Mouse (Mus musculus) spleen, adult 2 months (tissue): ENCODE data around the gene Htr5b. TPM values are rescaled to one million over a fixed set of nuclear protein-coding genes. Genes with fewer than 3 reads are reported as not detected.

Experiments used
- DNase-seq, 2 experiments: peaks; one replicate each; pipeline versions ENCODE4 v3.0.0 to v3.0.0-alpha.2; 2012 to 2021; ENCODE audit warnings: low spot score in 2 of 2, low read depth in 1 of 2
- H3K27ac ChIP-seq: fragments of 200-500 bp; 2 replicates; pipeline ENCODE4 v1.5.1; 2012; ENCODE audit warnings: low read length, inconsistent platforms; ENCODE audit not compliant: insufficient read depth
- H3K27me3 ChIP-seq: fragments of 200-500 bp; 2 replicates; pipeline ENCODE4 v1.6.1; 2012; ENCODE audit warnings: mild to moderate bottlenecking, moderate library complexity, low read length, inconsistent platforms; ENCODE audit not compliant: control insufficient read depth, insufficient read depth
- H3K36me3 ChIP-seq: fragments of 200-500 bp; 2 replicates; pipeline ENCODE4 v1.6.1; 2012; ENCODE audit warnings: mild to moderate bottlenecking, low read length, inconsistent platforms; ENCODE audit not compliant: control insufficient read depth, insufficient read depth
- H3K4me1 ChIP-seq: fragments of 200-500 bp; 2 replicates; pipeline ENCODE4 v1.6.1; 2011; ENCODE audit warnings: inconsistent platforms; ENCODE audit not compliant: control insufficient read depth, insufficient read depth, insufficient read length
- H3K4me3 ChIP-seq: fragments of 200-500 bp; 2 replicates; pipeline ENCODE4 v1.5.1; 2011; ENCODE audit warnings: mild to moderate bottlenecking, inconsistent platforms; ENCODE audit not compliant: insufficient read depth, insufficient read length; ENCODE audit errors: extremely low read depth
- CTCF ChIP-seq: fragments of 200-500 bp; IDR thresholded peaks from 2 replicates; pipeline ENCODE4 v1.5.1; 2011; ENCODE audit warnings: mild to moderate bottlenecking, inconsistent platforms; ENCODE audit not compliant: insufficient read depth, insufficient read length, insufficient replicate concordance; ENCODE audit errors: extremely low read depth
- POLR2A ChIP-seq: fragments of 200-500 bp; IDR thresholded peaks from 2 replicates; pipeline ENCODE4 v1.6.1; 2011; ENCODE audit warnings: low read depth, low read length, inconsistent platforms
- WGBS: fragments of 180-500 bp; shearing (Covaris S2); methylation state at CpG from one replicate; pipeline ENCODE4 v1.1.7; 2018; 5-methylcytosine and 5-hydroxymethylcytosine counted together
- polyA plus RNA-seq: library from polyadenylated mRNA; depleted of rRNA; stranded (reverse); fragments of >200 nt; gene quantifications from 2 replicates; pipeline ENCODE4 v1.2.3, GENCODE M21; 2012

Htr5b gene
- polyA plus RNA-seq, 1 experiment, result 0.07 TPM

GRCm38 (mm10) chr1:121490241-121490640 is 38.0 kb downstream of the Htr5b start:
- TF ChIP-seq CTCF (peak; percentile 14; the same call in 1 of the 2 replicates), POLR2A (no peak)
- Histone ChIP-seq H3K4me1 (no peaks in the 10 kb centered on the region), H3K27ac (no peak overlapping the region), H3K4me3 (no peak overlapping the region), H3K27me3 (no peaks in the 10 kb centered on the region), H3K36me3 (peaks cover 44% of the 10 kb centered on the region)
- no peak for DNase-seq
- WGBS, result 59% methylated on average over 5 of the region's 5 CpGs

GRCm38 (mm10) chr1:121486803-121487202 is 41.5 kb downstream of the Htr5b start:
- TF ChIP-seq POLR2A, result no peak
- TF ChIP-seq CTCF, result no peak
- H3K36me3 ChIP-seq, result peaks cover 28% of the 10 kb centered on the region
- WGBS, result 92% methylated on average over 6 of the region's 6 CpGs

GRCm38 (mm10) chr1:121483091-121483490 is 45.2 kb downstream of the Htr5b start:
- DNase-seq, result no peak
- Histone ChIP-seq H3K27ac (no peak overlapping the region), H3K4me1 (no peaks in the 10 kb centered on the region), H3K27me3 (no peaks in the 10 kb centered on the region), H3K36me3 (peaks cover 40% of the 10 kb centered on the region), H3K4me3 (no peak overlapping the region)
- no peak for TF ChIP-seq POLR2A
- TF ChIP-seq CTCF, result no peak
- WGBS, result 91% methylated on average over 4 of the region's 4 CpGs

More at GRCm38 (mm10) chr1:121486803-121487202, 41.5 kb downstream of the Htr5b start:
- no peak overlapping the region for H3K27ac ChIP-seq
- no peak overlapping the region for H3K4me3 ChIP-seq
- no peak for DNase-seq
- no peaks in the 10 kb centered on the region for H3K27me3 ChIP-seq
- no peaks in the 10 kb centered on the region for H3K4me1 ChIP-seq

DNA sequence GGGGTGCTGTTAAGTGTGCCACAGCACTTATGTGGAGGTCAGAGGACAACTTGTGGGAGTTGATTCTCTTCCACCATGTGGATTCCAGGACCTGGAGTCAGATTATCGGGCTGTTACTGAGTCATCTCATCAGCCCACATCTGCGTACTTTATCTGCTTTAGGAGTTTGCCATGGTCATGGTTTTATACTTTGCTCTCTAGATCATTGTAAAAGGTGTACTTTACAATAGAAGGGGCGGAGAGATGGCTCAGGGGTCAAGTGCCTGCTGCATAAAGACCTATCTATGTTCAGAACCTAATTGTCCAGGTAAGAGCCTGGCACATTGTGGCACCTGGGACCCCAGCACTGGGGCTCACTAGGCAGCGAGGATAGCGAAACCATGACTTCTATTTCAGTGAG is 48.9 kb downstream of the Htr5b start:
- DNase-seq, result no peak

GRCm38 (mm10) chr1:121478284-121478980 is 49.8 kb downstream of the Htr5b start:
- no peaks in the 10 kb centered on the region for H3K27me3 ChIP-seq
- H3K36me3 ChIP-seq, result peaks cover 45% of the 10 kb centered on the region
- TF ChIP-seq CTCF (no peak), POLR2A (no peak)
- no peak overlapping the region for H3K4me3 ChIP-seq
- 46% methylated on average over 12 of the region's 12 CpGs for WGBS
- no peaks in the 10 kb centered on the region for H3K4me1 ChIP-seq
- H3K27ac ChIP-seq, result no peak overlapping the region
- DNase-seq, result no peak

More for the DNA sequence above, 48.9 kb downstream of the Htr5b start:
- Histone ChIP-seq H3K4me1 (no peaks in the 10 kb centered on the region), H3K36me3 (peaks cover 45% of the 10 kb centered on the region), H3K27me3 (no peaks in the 10 kb centered on the region), H3K27ac (no peak overlapping the region), H3K4me3 (no peak overlapping the region)
- WGBS, result 93% methylated on average over 5 of the region's 5 CpGs
- TF ChIP-seq CTCF, result no peak
- no peak for TF ChIP-seq POLR2A

DNA sequence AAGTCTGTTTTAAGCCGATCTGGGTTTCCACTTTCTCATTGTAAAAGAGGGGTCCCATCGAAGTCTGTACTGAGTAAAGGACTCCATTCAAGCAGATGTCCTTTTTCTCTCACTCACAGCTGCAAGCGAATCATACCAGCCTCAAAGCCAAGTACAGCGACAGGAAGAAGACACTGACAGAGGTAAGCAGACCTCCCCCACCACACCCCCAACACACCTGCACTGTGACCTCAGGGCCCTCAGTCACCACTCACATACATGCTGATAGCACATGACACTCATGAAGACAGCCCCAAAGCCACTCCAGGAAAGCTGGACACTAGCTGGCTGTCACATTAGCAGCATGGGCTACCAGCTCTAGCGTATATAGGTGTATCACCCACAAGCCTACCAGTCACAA is 50.5 kb downstream of the Htr5b start:
- TF ChIP-seq POLR2A (no peak), CTCF (no peak)
- Histone ChIP-seq H3K36me3 (peaks cover 41% of the 10 kb centered on the region), H3K4me1 (no peaks in the 10 kb centered on the region), H3K4me3 (no peak overlapping the region), H3K27me3 (no peaks in the 10 kb centered on the region), H3K27ac (no peak overlapping the region)
- 63% methylated on average over 5 of the region's 5 CpGs for WGBS
- no peak for DNase-seq

DNA sequence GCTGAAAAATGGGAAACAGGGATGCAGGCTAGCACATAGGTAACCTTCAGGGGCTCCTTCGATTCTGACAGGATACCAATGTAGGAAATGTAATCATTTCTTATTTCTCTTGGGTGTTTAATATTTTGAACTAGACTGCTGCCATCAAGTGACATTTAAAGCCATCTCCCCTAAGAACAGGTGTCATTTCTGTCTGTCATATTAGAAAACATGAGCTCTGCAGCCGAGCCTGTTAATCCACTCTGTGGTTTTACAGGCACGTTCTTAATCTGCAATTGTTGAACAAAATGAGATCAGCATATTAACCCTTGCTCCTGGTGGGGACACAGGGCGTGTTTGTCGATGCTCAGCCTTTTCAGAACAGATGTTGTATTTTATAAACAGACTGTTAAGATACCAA is 56.8 kb downstream of the Htr5b start:
- H3K36me3 ChIP-seq, result peaks cover 17% of the 10 kb centered on the region
- 73% methylated on average over 5 of the region's 5 CpGs for WGBS

More for the DNA sequence above, 56.8 kb downstream of the Htr5b start:
- TF ChIP-seq POLR2A (no peak), CTCF (no peak)
- H3K4me1 ChIP-seq, result no peaks in the 10 kb centered on the region
- no peak for DNase-seq
- no peak overlapping the region for H3K27ac ChIP-seq
- H3K27me3 ChIP-seq, result no peaks in the 10 kb centered on the region
- no peak overlapping the region for H3K4me3 ChIP-seq
